Mouse (Mus musculus): Measurements from ENCODE around the gene Nav2.

DNA sequence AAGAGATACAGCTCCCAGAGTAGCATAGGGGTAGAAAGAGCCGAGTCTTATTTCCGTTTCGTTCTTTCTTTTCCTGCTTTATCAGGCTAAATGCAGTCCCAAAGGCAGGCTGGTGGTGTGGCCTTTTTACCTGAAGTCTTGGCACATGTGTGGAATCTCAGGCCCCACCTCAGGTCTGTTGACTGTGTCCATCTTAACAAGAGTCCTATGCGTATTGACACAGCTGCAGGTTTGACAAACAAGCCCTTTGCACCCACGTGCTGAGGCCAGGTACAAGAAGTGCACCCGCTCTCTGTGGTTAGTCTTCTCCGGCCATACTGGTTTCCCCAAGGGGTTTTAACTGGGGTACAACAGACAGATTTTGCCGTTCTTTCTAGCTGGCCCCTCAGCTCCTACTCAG is 256.4 kb downstream of the Nav2 start:
- no peak for TF ChIP-seq CTCF (IDR thresholded peaks at IDR 0.05; ENCODE audit: borderline replicate concordance, control insufficient read depth, extremely low read depth, insufficient read depth, low read length, poor library complexity)
- no peak for TF ChIP-seq POLR2A (IDR thresholded peaks at IDR 0.05; ENCODE audit: control insufficient read depth, extremely low read depth, insufficient read depth, low read length, poor library complexity)
